Mouse (Mus musculus) heart, postnatal 0 days (tissue): ENCODE measurements around the gene Nup43. TPM values are rescaled to one million over a fixed set of nuclear protein-coding genes. Genes with fewer than 3 reads are reported as not detected.

Experiments
- ATAC-seq: fragments of 200-750 bp; cut with Nextera tagmentation; 2 replicates; pipeline ENCODE4 v1.8.0; 2017; ENCODE audit warnings: low read depth, moderate number of reproducible peaks, moderate library complexity; ENCODE audit not compliant: insufficient read depth
- DNase-seq: peaks from one replicate; pipeline ENCODE4 v3.0.0-alpha.2; 2016; ENCODE audit warnings: low spot score
- H3K27ac ChIP-seq: fragments of 300-500 bp; sonication (generic); 2 replicates; pipeline ENCODE4 v1.5.1; 2014; ENCODE audit warnings: low read depth, mild to moderate bottlenecking
- H3K27me3 ChIP-seq: fragments of 300-500 bp; sonication (generic); 2 replicates; pipeline ENCODE4 v1.6.1; 2014; ENCODE audit warnings: low read length, mixed read lengths; ENCODE audit not compliant: control insufficient read depth, insufficient read depth
- H3K36me3 ChIP-seq: fragments of 300-500 bp; sonication (generic); replicated peaks from 2 replicates; pipeline ENCODE4 v1.6.1; 2014; ENCODE audit warnings: low read length, mixed read lengths; ENCODE audit not compliant: control insufficient read depth, insufficient read depth
- H3K4me1 ChIP-seq: fragments of 300-500 bp; sonication (generic); 2 replicates; pipeline ENCODE4 v1.6.1; 2014; ENCODE audit warnings: antibody characterized with exemption; ENCODE audit not compliant: control insufficient read depth, insufficient read depth
- H3K4me2 ChIP-seq: fragments of 300-500 bp; sonication (generic); 2 replicates; pipeline ENCODE4 v1.6.1; 2014; ENCODE audit warnings: low read depth, mild to moderate bottlenecking, low read length, moderate library complexity
- H3K4me3 ChIP-seq: fragments of 300-500 bp; sonication (generic); 2 replicates; pipeline ENCODE4 v1.5.1; 2014; ENCODE audit warnings: low read depth, low read length
- H3K9ac ChIP-seq: fragments of 300-500 bp; sonication (generic); replicated peaks from 2 replicates; pipeline ENCODE4 v1.6.1; 2014; ENCODE audit warnings: low read depth, low read length, mixed read lengths
- H3K9me3 ChIP-seq: fragments of 300-500 bp; sonication (generic); replicated peaks from 2 replicates; pipeline ENCODE4 v1.6.1; 2016; ENCODE audit warnings: low read length; ENCODE audit not compliant: control insufficient read depth
- CTCF ChIP-seq: IDR thresholded peaks from 2 replicates; pipeline ENCODE4 v1.5.1; 2016; ENCODE audit warnings: antibody characterized with exemption, control low read depth, low read depth
- EP300 ChIP-seq: IDR thresholded peaks from 2 replicates; pipeline ENCODE4 v1.6.1; 2016; ENCODE audit warnings: antibody characterized with exemption, low read depth
- WGBS: fragments of 180-500 bp; shearing (Covaris S2); extraction: QIAGEN DNeasy Blood & Tissue Kit; methylation state at CpG from one replicate; pipeline ENCODE4 v1.1.7; 2014; 5-methylcytosine and 5-hydroxymethylcytosine counted together
- polyA plus RNA-seq: library from polyadenylated mRNA; unstranded; fragments of >200 nt; fragmentation: Nextera tagmentation; extraction: Ambion mirVana; gene quantifications from 2 replicates; pipeline ENCODE4 v1.2.1, GENCODE M21; 2015
- total RNA-seq: library from RNA; depleted of rRNA; stranded (reverse); fragments of >200 nt; gene quantifications from 2 replicates; pipeline ENCODE4 v1.2.3, GENCODE M21; 2014; ENCODE audit warnings: low replicate concordance

Gene Nup43
- total and polyA plus RNA-seq, 2 experiments from 2014 or later = 2.6 to 16.7 TPM

DNA sequence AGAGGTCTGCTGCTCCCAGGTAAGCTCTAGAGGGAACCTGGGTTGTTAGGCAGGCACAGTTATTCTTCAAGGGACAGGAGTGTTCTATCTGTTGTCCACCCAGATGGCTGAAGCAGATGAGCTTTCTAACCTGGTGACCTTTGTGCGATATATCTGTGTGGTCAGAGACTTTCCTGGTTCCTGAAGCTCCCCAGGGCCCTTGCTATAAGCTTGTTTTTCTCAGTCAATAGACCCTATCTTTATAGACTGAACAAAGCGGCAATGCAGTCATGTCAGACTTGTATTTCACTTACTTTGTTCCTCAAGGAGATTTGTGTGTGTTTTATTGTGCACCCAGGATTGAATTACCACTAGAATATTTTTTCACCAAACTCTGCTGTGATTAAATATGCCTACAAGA is 16.2 kb upstream of the Nup43 start:
- no peaks in the 10 kb centered on the region for H3K4me1 ChIP-seq
- TF ChIP-seq EP300 (no peak), CTCF (no peak)
- no peak for DNase-seq
- no peak overlapping the region for H3K4me2 ChIP-seq
- no peak overlapping the region for H3K4me3 ChIP-seq
- 98% methylated on average over 2 of the region's 2 CpGs for WGBS
- no peak overlapping the region for H3K27ac ChIP-seq
- no peaks in the 10 kb centered on the region for H3K27me3 ChIP-seq
- ATAC-seq = no peak
- H3K36me3 ChIP-seq = peaks cover 24% of the 10 kb centered on the region
- H3K9me3 ChIP-seq = no peaks in the 10 kb centered on the region
- no peak overlapping the region for H3K9ac ChIP-seq

DNA sequence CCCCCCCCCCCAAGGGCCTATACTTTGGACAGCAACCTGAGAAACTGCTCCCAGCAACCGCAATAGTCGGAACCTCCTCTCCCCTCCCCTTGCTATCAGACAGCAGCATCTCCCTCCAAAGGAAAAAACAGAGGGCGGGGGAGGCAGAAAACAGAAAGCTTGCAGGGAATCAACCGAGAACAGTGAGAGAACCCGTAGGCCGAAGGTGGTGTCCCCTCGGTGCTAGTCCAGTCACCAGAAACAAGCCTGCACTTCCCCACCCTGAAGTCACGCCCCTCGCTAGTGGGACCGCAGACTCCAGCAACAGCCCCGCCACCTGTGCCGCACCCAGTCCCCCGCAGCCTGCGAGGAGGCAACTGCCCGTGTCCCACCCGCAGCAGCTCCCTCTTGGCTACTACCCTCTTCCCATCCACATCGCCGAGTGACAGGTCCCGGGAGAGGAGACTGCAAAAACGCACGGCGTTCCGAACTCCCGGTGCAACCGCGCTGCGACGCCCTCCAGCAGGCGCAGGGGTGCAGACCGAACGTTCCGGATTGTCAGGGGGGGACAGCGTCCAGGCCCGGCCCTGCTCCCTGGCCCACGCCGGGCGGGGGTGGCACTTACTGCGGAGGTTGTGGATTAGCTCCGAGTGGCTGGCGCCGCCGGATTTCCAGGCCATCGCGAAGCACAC is 4.7 kb upstream of the Nup43 start:
- no peaks in the 10 kb centered on the region for H3K36me3 ChIP-seq
- no peaks in the 10 kb centered on the region for H3K27me3 ChIP-seq
- peak overlapping the region; percentile 77 for H3K4me2 ChIP-seq
- peak overlapping the region; percentile 92 for H3K27ac ChIP-seq
- 0% methylated on average over 42 of the region's 44 CpGs for WGBS
- peak; percentile 81 for ATAC-seq
- peak overlapping the region; percentile 76 for H3K9ac ChIP-seq
- peaks cover 3% of the 10 kb centered on the region; the same call in 1 of the 2 replicates for H3K4me1 ChIP-seq
- H3K4me3 ChIP-seq = peak overlapping the region; percentile 78
- peak; percentile 54 for DNase-seq
- no peak for TF ChIP-seq EP300
- no peaks in the 10 kb centered on the region for H3K9me3 ChIP-seq

DNA sequence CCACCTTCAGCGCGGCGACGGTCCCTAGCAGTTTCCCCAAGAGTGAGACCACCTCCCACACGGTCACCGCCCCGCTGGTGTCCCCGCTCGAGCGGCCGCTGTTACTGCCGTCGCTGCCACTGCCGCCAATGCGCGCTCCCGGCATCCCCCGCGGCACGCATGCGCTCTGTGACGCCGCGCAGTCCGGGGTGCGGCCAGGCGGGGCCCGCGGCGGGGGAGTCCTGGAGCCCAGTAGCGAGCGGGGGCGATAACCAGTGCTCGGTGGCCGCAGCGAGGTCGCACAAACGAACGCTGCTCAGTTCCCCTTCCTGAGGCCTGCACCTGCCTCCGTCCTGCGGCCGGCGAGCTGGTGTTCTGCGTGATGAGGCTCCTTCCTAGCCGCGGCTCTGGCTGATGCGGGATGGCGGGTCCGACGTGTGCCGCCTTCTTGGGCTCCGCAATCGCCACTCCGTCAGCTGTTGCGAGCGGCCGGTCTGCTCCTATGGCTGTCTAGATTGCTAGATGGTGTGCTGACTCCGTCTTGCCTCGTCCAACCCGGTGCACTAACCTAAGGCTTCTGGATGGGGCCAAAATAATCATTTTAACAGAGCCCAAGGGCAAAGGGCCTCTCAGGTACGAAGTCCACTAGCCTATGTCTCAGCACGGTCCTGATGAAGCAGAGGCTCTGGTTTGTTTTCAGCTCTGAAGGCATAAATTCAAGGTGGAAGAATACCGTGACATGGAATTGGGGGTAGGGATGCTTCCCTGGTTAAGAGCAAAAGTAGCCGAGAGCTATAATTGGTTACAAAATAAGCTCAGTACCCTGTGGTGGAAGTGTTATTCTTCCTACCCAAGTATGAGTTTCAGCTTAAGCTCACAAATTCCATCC is 3.9 kb upstream of the Nup43 start:
- Histone ChIP-seq H3K9me3 (no peaks in the 10 kb centered on the region), H3K4me1 (peaks cover 8% of the 10 kb centered on the region), H3K4me3 (peak overlapping the region; percentile 78), H3K27me3 (no peaks in the 10 kb centered on the region), H3K4me2 (peak overlapping the region; percentile 77), H3K36me3 (no peaks in the 10 kb centered on the region), H3K27ac (peak overlapping the region; percentile 92), H3K9ac (peak overlapping the region; percentile 76)
- peak; percentile 94 for ATAC-seq
- DNase-seq = peak; percentile 83
- TF ChIP-seq EP300 (no peak), CTCF (no peak)
- under 1% methylated on average over 64 of the region's 64 CpGs for WGBS

DNA sequence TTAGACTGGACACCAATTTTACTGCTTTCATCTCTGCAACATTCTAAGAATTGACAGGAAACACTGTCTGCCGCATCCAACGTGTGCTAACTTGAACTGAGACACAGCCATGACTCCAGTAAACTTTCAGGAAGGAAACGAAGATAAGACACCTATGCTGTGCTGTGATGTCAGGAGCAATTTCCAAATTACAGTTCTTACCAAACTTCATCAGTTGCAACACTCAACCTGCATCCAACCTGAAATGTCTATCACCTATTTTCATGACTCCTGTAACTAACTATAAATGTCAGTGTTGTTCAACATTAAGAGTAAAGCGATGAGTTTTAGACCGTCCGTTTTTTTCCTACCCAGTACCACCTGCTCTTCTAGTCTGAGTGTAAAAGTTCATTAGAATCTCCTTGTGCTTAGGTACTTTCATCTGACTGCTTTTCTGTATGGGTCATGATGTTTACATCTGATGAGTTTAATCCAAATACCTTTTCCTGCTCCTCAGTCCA is 3.2 kb upstream of the Nup43 start:
- ATAC-seq (no peak), DNase-seq (no peak)
- H3K4me2 ChIP-seq = peak overlapping the region; percentile 77
- H3K27me3 ChIP-seq = no peaks in the 10 kb centered on the region
- H3K9me3 ChIP-seq = no peaks in the 10 kb centered on the region
- no peaks in the 10 kb centered on the region for H3K36me3 ChIP-seq
- H3K9ac ChIP-seq = peak overlapping the region; percentile 76; the same call in 1 of the 2 replicates
- peak overlapping the region; percentile 78 for H3K4me3 ChIP-seq
- TF ChIP-seq EP300 (no peak), CTCF (no peak)
- WGBS = 48% methylated on average over 6 of the region's 6 CpGs
- H3K27ac ChIP-seq = peak overlapping the region; percentile 92
- H3K4me1 ChIP-seq = peaks cover 8% of the 10 kb centered on the region

DNA sequence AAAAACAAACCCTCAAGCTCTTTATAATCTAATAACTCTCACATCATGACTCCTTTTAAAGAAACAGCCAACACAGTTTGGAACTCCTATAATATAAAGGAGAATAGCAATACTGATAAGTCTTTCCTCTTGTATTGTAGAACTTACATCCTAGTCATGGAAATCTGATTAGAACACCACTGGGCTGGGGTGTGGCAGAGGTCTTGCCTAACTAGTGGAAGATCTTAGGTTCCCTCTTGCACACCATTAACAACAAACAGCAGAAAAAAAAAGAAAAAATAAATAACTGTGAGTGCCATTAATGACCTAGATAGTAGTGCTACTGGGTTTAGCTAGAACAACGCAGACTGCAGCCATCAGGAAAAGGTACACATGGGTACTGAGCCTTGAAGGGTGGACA is 2.4 kb upstream of the Nup43 start:
- Histone ChIP-seq H3K36me3 (no peaks in the 10 kb centered on the region), H3K4me3 (no peak overlapping the region), H3K4me1 (peaks cover 8% of the 10 kb centered on the region), H3K9ac (no peak overlapping the region), H3K9me3 (no peaks in the 10 kb centered on the region), H3K27ac (no peak overlapping the region), H3K27me3 (no peaks in the 10 kb centered on the region), H3K4me2 (no peak overlapping the region)
- WGBS = 93% methylated on average over 1 of the region's 1 CpGs
- DNase-seq (no peak), ATAC-seq (no peak)
- no peak for TF ChIP-seq CTCF
- no peak for TF ChIP-seq EP300
